Mouse (Mus musculus) right cerebral cortex, postnatal 36 days (tissue): ENCODE measurements around the gene Cspg4.
"Not testable (repeated sequence)": the region's sequence is repeated elsewhere in the genome, so short reads cannot be mapped to it uniquely, and the experiment has no call there.

Experiments used
- DNase-seq, 2 experiments: peaks; one replicate each; pipeline ENCODE4 v3.0.0; 2022; ENCODE audit warnings: low spot score in 2 of 2, mixed read lengths in 1 of 2

Cspg4 gene

GRCm38 (mm10) chr9:56926387-56926786 lies 61.6 kb downstream of the Cspg4 start:
- no peak for DNase-seq

- DNase-seq = no peak
Measured at GRCm38 (mm10) chr9:56927191-56928012, 62.6 kb downstream of the Cspg4 start.

GRCm38 (mm10) chr9:56928041-56928811 lies 63.4 kb downstream of the Cspg4 start, which contains the start of gene Snx33:
Snx33 (minus strand) TSS chr9:56928371.
- peak; percentile 77 to 78 for DNase-seq

GRCm38 (mm10) chr9:56929496-56929895 lies 64.7 kb downstream of the Cspg4 start:
- DNase-seq = no peak

- no peak for DNase-seq
Measured at GRCm38 (mm10) chr9:56930556-56930955, 65.7 kb downstream of the Cspg4 start.

GRCm38 (mm10) chr9:56936861-56937222 lies 72.0 kb downstream of the Cspg4 start:
- DNase-seq = no peak

- peak; percentile 84 to 88 for DNase-seq
Measured at GRCm38 (mm10) chr9:56937223-56938160, 72.7 kb downstream of the Cspg4 start, which contains the start of gene Imp3. Imp3 (plus strand) TSS chr9:56937475.

GRCm38 (mm10) chr9:56938374-56938773 lies 73.5 kb downstream of the Cspg4 start:
- no peak for DNase-seq

GRCm38 (mm10) chr9:56947481-56947880 lies 82.6 kb downstream of the Cspg4 start:
- DNase-seq = not testable (repeated sequence)

GRCm38 (mm10) chr9:56948699-56949098 lies 83.9 kb downstream of the Cspg4 start:
- DNase-seq = not testable (repeated sequence)
